Mouse (Mus musculus) retina, embryonic 14.5 days (tissue): ENCODE data around the gene Clasp1.
A peak's percentile ranks its signal among the peaks of the same experiment; 100 is the strongest.
"Not testable (repeated sequence)": the region's sequence is repeated elsewhere in the genome, so short reads cannot be mapped to it uniquely, and the experiment has no call there.

Experiments used
- DNase-seq: peaks from one replicate; pipeline ENCODE4 v3.0.0-alpha.2; 2015; ENCODE audit warnings: low spot score

The Clasp1 gene

GRCm38 (mm10) chr1:118581179-118581578 lies 192.3 kb downstream of the Clasp1 start:
- DNase-seq, result no peak

GRCm38 (mm10) chr1:118589721-118590120 lies 200.9 kb downstream of the Clasp1 start:
- DNase-seq, result peak; percentile 6

- DNase-seq, result no peak
These were observed 204.1 kb downstream of the Clasp1 start for GRCm38 (mm10) chr1:118592933-118593332.

GRCm38 (mm10) chr1:118595395-118595794 lies 206.5 kb downstream of the Clasp1 start:
- no peak for DNase-seq

- no peak for DNase-seq
These were observed 208.8 kb downstream of the Clasp1 start for GRCm38 (mm10) chr1:118597475-118598213.

- DNase-seq, result no peak
These were observed 209.5 kb downstream of the Clasp1 start for GRCm38 (mm10) chr1:118598339-118598738.

- no peak for DNase-seq
These were observed 224.8 kb downstream of the Clasp1 start for GRCm38 (mm10) chr1:118613631-118614183.

- not testable (repeated sequence) for DNase-seq
These were observed 232.2 kb downstream of the Clasp1 start for GRCm38 (mm10) chr1:118621055-118621454.

- DNase-seq, result no peak
These were observed 234.0 kb downstream of the Clasp1 start for GRCm38 (mm10) chr1:118622857-118623256.

GRCm38 (mm10) chr1:118625461-118625860 lies 236.6 kb downstream of the Clasp1 start:
- DNase-seq, result no peak

- DNase-seq, result no peak
These were observed 237.1 kb downstream of the Clasp1 start for GRCm38 (mm10) chr1:118625921-118626320.

GRCm38 (mm10) chr1:118626452-118626851 lies 237.6 kb downstream of the Clasp1 start:
- DNase-seq, result no peak

GRCm38 (mm10) chr1:118627781-118628464 lies 239.1 kb downstream of the Clasp1 start, which contains the start of gene Tfcp2l1:
Gene Tfcp2l1 (plus strand): TSS chr1:118627945.
- peak; percentile 83 for DNase-seq

GRCm38 (mm10) chr1:118633415-118633980 lies 244.6 kb downstream of the Clasp1 start:
- DNase-seq, result no peak

- DNase-seq, result no peak
These were observed 253.6 kb downstream of the Clasp1 start for GRCm38 (mm10) chr1:118642296-118642999.

- no peak for DNase-seq
These were observed 254.5 kb downstream of the Clasp1 start for GRCm38 (mm10) chr1:118643138-118643979.

GRCm38 (mm10) chr1:118645701-118646100 lies 256.8 kb downstream of the Clasp1 start:
- DNase-seq, result no peak

- DNase-seq, result no peak
These were observed 259.2 kb downstream of the Clasp1 start for GRCm38 (mm10) chr1:118648015-118648414.

GRCm38 (mm10) chr1:118649933-118650770 lies 261.3 kb downstream of the Clasp1 start:
- no peak for DNase-seq

GRCm38 (mm10) chr1:118650771-118651080 lies 261.9 kb downstream of the Clasp1 start:
- DNase-seq, result no peak
